ENCODE assay signal across 15 mouse cellular contexts in genomic region chr4:151738280-151738679, GRCm38 (mm10).
DNase-seq lines count a peak whose midpoint lies in the region; ATAC-seq and TF ChIP-seq lines count a peak whose summit lies in the region.
"Had no signal": no experiment of that assay in that cellular context is flagged by ENCODE, and none has a peak within 500 bp of the region (broad histone marks: within the 10 kb centered on the region; RNA-seq: fewer than 3 reads in every experiment).

No protein-coding gene starts in this region.

- TF ChIP-seq CTCF in layer of hippocampus, adult 2 months (conservative IDR thresholded peaks at IDR 0.05), result no peak

- H3K27ac ChIP-seq in heart, embryonic 14.5 days (replicated peaks in 1 of 2; ENCODE audit: control insufficient read depth in 1 of 2, insufficient read depth in 1 of 2, low read depth in 2 of 2, low read length in 2 of 2), result peak overlapping the region; percentile 42; a peak in 3 of 4 replicates
- H3K27ac ChIP-seq in midbrain, embryonic 15.5 days, result peak overlapping the region; percentile 45
- no peak overlapping the region for H3K27ac ChIP-seq in midbrain, embryonic 11.5 days (ENCODE audit: low read depth, low read length)
- peak overlapping the region; percentile 79 for H3K27ac ChIP-seq in layer of hippocampus, adult 2 months

- H3K27me3 ChIP-seq in heart, embryonic 14.5 days (ENCODE audit: control insufficient read depth, insufficient read depth, low read length), result no peaks in the 10 kb centered on the region
- no peaks in the 10 kb centered on the region for H3K27me3 ChIP-seq in midbrain, embryonic 15.5 days (replicated peaks)
- no peaks in the 10 kb centered on the region for H3K27me3 ChIP-seq in midbrain, embryonic 11.5 days (ENCODE audit: control insufficient read depth, insufficient read depth, low read length)

- no peak for ATAC-seq in heart, embryonic 14.5 days (ENCODE audit: insufficient number of reproducible peaks, insufficient read depth, low FRiP score, low read depth)
- ATAC-seq in midbrain, embryonic 15.5 days (replicated peaks), result no peak
- ATAC-seq in midbrain, embryonic 11.5 days (ENCODE audit: low FRiP score), result no peak
- no peak for ATAC-seq in activated CD4-positive, CD25-positive, alpha-beta regulatory T cell, adult 4 months
- ATAC-seq: intestine, embryonic 16.5 days had no signal

- peaks cover 13 to 21% of the 10 kb centered on the region in 2 experiments; a peak in 3 of 4 replicates for H3K4me1 ChIP-seq in heart, embryonic 14.5 days (ENCODE audit: control insufficient read depth in 2 of 2, insufficient read depth in 2 of 2, low read length in 2 of 2)
- H3K4me1 ChIP-seq in midbrain, embryonic 15.5 days, result peaks cover 38% of the 10 kb centered on the region
- 0 out of 2 replicates have a peak, but pooled peaks cover 3% of the 10 kb centered on the region for H3K4me1 ChIP-seq in midbrain, embryonic 11.5 days (ENCODE audit: control insufficient read depth, insufficient read depth, low read length)

- H3K36me3 ChIP-seq in heart, embryonic 14.5 days (ENCODE audit: control insufficient read depth, insufficient read depth, low read length), result no peaks in the 10 kb centered on the region
- H3K36me3 ChIP-seq in midbrain, embryonic 15.5 days (replicated peaks), result no peaks in the 10 kb centered on the region
- no peaks in the 10 kb centered on the region for H3K36me3 ChIP-seq in midbrain, embryonic 11.5 days (ENCODE audit: control insufficient read depth, insufficient read depth, low read length)

- H3K4me3 ChIP-seq in heart, embryonic 14.5 days (ENCODE audit: control insufficient read depth in 1 of 2, insufficient read depth in 1 of 2, low read depth in 1 of 2, low read length in 2 of 2), result no peak overlapping the region
- H3K4me3 ChIP-seq in midbrain, embryonic 15.5 days, result no peak overlapping the region
- H3K4me3 ChIP-seq in midbrain, embryonic 11.5 days (ENCODE audit: low read depth, low read length), result no peak overlapping the region
- H3K4me3 ChIP-seq in layer of hippocampus, adult 2 months, result no peak overlapping the region

- DNase-seq in cerebellum, postnatal 10 days, result peak; percentile 64 to 72
- no peak for DNase-seq in cerebellum, postnatal 36 days
- DNase-seq in heart, adult 11 months, result no peak
- no peak for DNase-seq in midbrain, embryonic 11.5 days (ENCODE audit: low spot score, missing footprints)
- peak in 1 of 2 experiments; percentile 29 for DNase-seq in layer of hippocampus, adult 2 months (ENCODE audit: low spot score in 2 of 2)
- DNase-seq: adrenal gland, postnatal 36 days; cerebellum, adult 11 months; gastrocnemius, postnatal 36 days; lung, postnatal 14 days; right cerebral cortex, adult 18-20 months; thymus, postnatal 25 days had no signal

- no peak overlapping the region for H3K9ac ChIP-seq in heart, embryonic 14.5 days (ENCODE audit: low read length)
- no peak overlapping the region for H3K9ac ChIP-seq in midbrain, embryonic 15.5 days
- no peak overlapping the region for H3K9ac ChIP-seq in midbrain, embryonic 11.5 days (ENCODE audit: low read length)

- no peaks in the 10 kb centered on the region for H3K9me3 ChIP-seq in heart, embryonic 14.5 days (ENCODE audit: control insufficient read depth, low read length)
- H3K9me3 ChIP-seq in midbrain, embryonic 15.5 days, result no peaks in the 10 kb centered on the region
- no peaks in the 10 kb centered on the region for H3K9me3 ChIP-seq in midbrain, embryonic 11.5 days (ENCODE audit: control insufficient read depth, low read length)

- 60% methylated on average over 5 of the region's 5 CpGs for WGBS in heart, embryonic 14.5 days
- 75% methylated on average over 5 of the region's 5 CpGs for WGBS in midbrain, embryonic 15.5 days
- 83% methylated on average over 5 of the region's 5 CpGs for WGBS in midbrain, embryonic 11.5 days

- no peak overlapping the region for H3K4me2 ChIP-seq in heart, embryonic 14.5 days (ENCODE audit: low read length)
- no peak overlapping the region for H3K4me2 ChIP-seq in midbrain, embryonic 15.5 days
- no peak overlapping the region for H3K4me2 ChIP-seq in midbrain, embryonic 11.5 days

Comparison
In these comparisons a context has a peak if more than half of its experiments do, and no peak if none do; other contexts are left out.
1. DNase-seq: peak in cerebellum, postnatal 10 days (2 of 2); none in cerebellum, postnatal 36 days (0 of 2), heart, adult 11 months (single experiment) and midbrain, embryonic 11.5 days (single experiment).